Mouse (Mus musculus) spleen, adult 2 months (tissue): ENCODE measurements around the gene Gm6657.

Experiments used
- CTCF ChIP-seq: fragments of 200-500 bp; IDR thresholded peaks from 2 replicates; pipeline ENCODE4 v1.5.1; 2011; ENCODE audit warnings: mild to moderate bottlenecking, inconsistent platforms; ENCODE audit not compliant: insufficient read depth, insufficient read length, insufficient replicate concordance; ENCODE audit errors: extremely low read depth
- POLR2A ChIP-seq: fragments of 200-500 bp; IDR thresholded peaks from 2 replicates; pipeline ENCODE4 v1.6.1; 2011; ENCODE audit warnings: low read depth, low read length, inconsistent platforms

DNA sequence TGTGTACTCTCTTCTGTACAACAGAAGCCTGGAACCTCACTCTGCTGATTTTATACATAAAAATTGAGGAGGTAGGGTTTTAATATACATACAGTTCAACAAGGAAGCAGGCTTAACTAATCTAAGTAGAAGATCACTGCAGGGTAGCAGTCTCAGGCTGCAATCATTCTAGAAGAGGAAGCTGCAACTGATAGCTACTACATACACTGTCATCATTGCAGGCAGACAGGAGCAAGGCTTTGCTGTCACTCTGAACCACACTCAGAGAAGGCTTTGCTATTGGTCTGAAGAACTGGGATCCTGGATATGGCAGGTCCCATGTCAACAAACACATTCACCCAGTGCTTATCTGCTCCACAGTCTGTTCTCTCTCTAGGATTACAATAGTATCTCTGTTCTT, 23.9 kb upstream of the Gm6657 start:
- TF ChIP-seq POLR2A (no peak), CTCF (no peak)
